Mouse (Mus musculus) gastrocnemius, postnatal 36 days (tissue): ENCODE measurements around the gene Fndc3a. TPM values are rescaled to one million over a fixed set of nuclear protein-coding genes. Genes with fewer than 3 reads are reported as not detected.

Experiments
- DNase-seq, 2 experiments: peaks; one replicate each; pipeline ENCODE4 v3.0.0; 2022
- intact Hi-C: fragments of 180-260 bp; cut with DNase I; formaldehyde crosslinking; loops from one replicate; pipeline ENCODE4 v1.15.1; 2025
- long read RNA-seq, 2 experiments: library from polyadenylated mRNA; stranded (forward); transcript quantifications; one replicate each; pipeline ENCODE4 v2.0.0; 2021
- total RNA-seq, 2 experiments: library from RNA; stranded (reverse); gene quantifications; 2 replicates each; pipeline ENCODE4 v1.2.3; 2021

Gene Fndc3a
- total RNA-seq: 1 to 10 TPM; 5.8 to 6.7 TPM
- long read RNA-seq, experiment 1, full-length matches to known transcripts: 1 of 1 reads
- long read RNA-seq, experiment 1, partial matches to known transcripts: 0 of 1 reads
- long read RNA-seq, experiment 1, other reads (novel, unspliced or antisense): 0 of 1 reads
- long read RNA-seq, experiment 2, partial matches to known transcripts: 1 of 2 reads
- long read RNA-seq, experiment 2, other reads (novel, unspliced or antisense): 1 of 2 reads

DNA sequence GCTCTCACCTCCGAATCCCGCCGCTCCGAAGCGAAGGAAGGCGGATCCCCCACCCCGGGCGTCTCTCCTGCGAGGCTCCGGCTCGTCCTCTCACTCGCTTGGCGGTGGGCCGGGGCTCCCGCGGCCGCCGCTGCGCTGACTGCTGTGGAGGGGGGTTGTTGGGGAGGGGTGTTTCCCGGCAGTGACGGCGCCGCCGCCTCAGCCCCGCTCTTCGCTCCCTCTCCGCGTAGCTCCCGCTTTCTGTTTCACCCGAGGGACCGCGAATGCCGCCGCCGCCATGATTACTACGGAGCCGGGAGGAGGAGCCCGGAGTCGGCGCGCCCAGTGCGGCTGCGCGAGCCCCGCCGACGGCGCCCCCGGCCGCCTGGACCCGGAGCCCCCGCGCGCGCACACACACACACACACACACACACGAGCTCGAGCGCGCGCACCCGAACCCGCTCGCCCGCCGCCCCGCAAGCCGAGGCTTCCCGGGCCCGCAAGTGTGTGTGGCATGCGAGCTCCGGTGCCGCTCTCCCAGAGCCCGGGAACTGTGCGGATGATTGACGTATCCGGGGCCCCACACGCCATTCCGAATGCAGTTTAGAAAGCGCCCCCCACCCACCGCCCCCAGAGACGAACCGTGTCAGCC is at the start of gene Fndc3a:
Fndc3a (minus strand) TSS at position 294 of the 631 bp plus-strand sequence.
- intact Hi-C loops: no loop called here
- peak; percentile 68 to 79 for DNase-seq

DNA sequence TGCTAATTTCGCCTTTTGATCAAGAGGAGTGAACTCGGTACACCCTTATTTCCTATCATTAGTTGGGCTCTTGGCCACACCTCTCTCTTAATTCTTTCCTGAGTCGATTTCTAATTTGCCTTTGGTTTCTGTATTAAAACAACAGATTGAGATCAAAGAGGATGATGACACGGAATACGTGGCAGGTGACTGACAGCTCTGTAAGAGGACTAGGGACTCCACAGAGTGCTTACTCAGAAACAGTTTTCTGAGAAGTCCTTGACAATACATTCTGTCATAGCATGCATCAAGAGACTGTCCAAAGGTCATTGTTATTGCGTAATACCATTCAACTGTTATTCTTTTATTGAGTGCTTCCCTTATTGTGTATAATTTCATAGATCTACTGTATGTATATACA is 43.1 kb upstream of the Fndc3a start:
- DNase-seq: no peak
- intact Hi-C loops: no loop called here

DNA sequence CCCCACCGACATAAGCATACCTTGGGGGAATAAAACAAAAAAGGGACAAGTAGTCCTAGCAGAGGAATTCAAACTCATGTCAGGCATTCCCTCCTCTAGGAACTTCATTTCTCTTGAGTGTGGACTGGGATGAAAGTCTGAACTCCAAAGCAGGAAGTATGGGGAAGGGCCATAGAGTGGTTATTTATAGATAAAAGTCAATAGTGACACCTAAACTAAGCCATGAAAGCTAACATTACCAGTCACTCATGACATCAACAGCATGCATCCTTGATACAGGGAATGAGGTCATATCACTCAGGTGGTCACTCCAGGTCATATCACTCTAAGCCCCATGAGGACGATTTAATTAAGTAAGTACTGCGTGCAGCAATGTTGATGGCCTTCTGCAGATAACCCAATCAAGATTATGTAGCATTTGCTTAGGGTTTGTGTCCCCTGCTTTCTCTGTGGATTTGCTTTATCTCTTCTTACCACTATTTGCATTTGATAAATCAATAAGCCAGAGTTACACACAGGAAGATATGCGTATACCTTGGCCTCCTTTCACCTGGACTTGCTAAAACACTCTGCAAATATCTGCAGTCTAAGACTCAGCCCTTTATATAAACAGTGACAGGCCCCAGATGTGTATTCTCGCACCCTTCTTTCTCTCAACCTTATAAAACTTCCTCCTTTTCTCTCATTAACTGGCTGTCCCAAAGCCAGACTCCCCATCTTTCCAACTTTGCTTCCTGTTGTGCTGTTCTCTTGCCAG is 40.8 kb upstream of the Fndc3a start:
- intact Hi-C loops: no loop called here
- DNase-seq: no peak

DNA sequence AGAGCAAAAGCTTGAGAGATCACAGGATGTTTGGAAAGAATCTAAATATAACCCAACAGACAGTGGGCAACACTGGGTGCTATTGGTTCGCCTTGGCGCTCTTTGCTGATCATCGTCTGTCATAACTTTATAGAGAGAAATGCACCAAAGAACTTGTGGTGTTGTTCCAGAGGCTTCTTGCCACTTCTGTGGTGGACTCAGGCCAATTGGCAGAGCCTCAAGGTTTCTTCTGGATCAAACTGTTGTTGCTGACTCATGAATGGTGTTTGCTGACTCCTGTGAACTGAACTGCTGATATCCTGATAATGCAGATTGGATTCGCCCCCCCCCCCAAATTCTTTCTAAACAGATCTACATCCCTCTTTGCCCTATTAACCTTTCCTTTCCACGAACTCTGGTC is 38.5 kb upstream of the Fndc3a start:
- no peak for DNase-seq

DNA sequence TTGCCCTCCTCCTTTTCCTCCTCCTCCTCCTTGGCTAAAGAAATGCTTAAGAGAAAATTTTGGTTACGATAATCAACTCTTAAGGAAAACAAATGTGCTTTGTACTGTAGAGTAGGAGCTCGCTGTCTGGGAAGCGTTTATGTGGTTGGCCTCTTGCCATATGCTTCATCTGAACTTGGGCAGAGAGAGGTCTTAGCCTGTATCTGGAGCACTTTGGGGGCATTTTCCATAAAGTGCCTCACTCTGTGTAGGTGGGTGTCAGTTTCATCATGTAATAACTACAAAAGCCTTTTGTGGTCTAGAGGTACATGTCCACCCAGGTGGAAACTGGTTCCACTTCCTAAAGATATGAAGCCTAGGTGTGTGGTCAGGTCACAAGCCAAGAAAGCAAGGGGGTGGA is 31.9 kb upstream of the Fndc3a start:
- intact Hi-C loops: no loop called here
- DNase-seq: no peak

More for the DNA sequence above, 38.5 kb upstream of the Fndc3a start:
- intact Hi-C loops: no loop called here

DNA sequence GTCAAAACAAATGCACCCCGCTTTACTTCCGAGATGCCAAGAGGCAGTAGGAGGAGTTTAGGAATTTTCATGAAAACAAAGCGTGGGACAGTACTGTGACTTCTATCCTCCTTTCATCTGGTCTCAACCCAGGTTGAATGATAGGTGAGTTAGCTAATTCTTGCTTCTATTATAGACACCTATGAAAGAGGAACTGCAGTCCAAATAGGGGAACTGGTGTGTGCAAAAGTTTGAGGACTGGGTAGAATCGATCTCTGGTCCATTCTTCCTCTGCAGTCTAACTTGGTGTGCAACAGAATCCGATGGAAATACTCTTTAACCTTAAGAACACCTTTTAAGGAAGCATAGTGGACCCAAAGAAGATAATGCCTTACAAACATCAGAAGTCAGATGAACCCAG is 30.5 kb upstream of the Fndc3a start:
- no peak for DNase-seq
- intact Hi-C loops: no loop called here

DNA sequence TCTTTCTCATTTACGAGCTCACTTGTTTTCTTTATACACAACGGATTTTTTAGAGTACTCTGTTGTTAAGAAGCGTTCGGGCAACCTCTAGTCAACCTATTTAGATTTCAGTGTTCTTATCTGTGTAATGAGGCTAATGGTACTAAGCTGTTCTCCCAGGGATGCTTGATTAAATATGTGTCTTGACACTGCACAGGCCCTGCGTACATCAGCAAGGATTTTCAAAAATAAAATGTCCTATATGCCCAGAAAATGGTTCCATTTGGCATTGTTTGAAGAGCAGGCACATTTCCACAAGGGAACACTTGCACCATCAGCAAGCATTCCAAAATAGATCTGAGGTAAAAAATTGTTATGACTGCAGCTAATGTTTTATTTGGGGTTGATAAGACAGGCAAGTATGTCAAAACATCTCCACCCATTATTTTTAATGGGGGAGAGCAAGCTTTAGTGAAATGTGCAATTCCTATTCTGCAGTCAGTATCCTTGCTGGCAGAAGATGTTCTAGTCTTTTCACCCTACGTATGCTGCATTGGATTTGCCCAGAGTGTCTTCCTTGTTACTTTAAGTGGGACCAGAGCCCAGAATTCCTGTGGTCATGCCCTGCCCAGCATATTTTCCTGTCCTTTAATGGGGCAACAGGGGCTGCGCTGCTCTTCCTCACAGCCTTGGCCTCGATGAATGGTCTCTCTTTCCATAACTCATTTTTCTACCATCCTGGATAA is 29.8 kb upstream of the Fndc3a start:
- intact Hi-C loops: no loop called here
- no peak for DNase-seq

DNA sequence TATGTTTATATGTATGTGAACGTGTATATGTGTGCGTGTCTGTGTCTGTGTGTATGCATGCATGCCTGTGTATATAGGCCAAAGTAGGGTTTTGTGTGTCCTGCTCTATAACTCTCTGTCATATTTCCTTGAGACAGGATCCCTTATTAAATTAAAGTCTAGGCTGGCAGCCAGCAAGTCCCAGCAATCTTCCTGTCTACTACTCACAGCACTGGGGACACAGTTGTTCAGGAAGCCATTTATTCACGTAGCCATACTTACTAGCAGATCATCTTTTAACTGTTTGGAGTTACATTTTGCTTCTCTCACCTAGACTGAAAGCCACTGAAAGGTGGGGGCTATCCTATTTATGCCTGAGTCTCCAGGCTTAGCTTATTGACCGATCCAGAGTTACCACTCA is 29.0 kb upstream of the Fndc3a start:
- intact Hi-C loops: no loop called here
- DNase-seq: no peak

DNA sequence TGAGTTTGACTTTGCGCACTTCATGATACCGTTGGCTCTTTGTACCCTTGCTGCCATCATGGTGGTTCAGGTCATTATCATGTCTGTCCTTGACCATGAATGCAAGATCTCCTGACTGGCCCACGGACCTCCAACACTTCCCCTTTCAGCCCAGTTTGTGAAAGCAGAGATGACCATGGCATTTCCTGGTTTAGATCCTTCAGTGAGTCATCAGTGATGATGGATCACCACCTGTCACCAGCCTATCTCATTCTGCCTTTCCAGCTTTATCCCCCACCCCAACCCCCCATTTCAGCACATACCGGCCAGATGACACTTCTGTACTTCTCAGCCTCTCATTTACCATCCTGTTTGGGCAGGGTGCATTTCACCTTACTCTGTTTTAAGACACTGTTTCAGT is 28.4 kb upstream of the Fndc3a start:
- no peak for DNase-seq
- intact Hi-C loops: no loop called here

DNA sequence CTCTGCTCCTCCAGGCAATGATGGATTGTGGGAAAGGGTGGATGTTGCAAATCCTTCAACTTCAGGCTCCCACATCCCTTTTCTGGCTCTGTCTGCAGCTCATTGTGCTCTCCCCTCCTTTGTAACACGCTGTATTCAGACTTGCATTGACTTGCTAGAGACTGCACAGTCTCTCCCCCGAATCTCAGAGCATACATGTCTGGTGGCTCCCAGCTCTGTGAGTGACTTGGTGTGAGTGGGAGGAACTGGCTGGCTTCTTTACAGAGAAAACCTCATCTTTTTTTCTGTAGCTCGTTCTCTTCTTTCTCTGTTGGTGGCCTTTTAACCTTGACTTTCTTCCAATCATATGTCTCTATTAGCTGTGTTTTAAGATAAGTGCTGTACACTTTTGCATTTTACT is 16.1 kb upstream of the Fndc3a start:
- intact Hi-C loops: no loop called here
- DNase-seq: no peak

DNA sequence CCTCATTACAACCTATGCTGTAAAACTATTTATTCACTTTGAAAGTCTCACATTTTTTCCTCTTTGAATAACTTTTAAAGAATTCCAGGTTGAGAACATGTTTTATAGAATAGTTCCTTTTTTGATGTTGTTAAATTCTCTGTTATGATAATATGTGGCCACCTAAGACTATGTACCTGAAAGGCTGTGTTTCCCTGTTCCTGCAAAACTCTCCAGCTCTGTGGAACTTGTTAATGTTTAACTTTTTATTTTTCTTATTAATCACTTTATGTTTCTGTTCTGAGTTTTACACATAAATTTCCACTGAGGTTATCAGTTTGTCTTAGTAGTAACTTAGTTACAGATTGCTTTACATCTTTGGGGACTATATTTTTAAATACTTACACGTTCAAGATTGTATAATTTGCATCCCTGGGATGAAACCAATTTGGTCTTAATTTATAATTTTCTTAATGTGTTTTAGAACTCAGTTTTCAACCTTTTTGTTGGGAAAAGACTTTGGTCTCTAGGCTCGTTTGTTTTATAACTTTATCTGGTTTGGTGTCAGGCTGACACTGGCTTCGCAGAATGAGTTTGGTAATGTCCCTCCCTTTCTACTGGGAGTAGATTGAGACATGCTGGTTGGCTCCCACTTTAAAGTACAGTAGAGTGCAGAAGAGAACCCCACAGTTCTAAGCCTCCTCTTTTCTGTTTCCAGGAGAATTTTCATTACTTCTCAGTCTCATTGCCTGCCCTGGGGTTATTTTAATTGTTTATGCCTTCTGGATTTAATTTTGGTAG is 12.7 kb upstream of the Fndc3a start:
- intact Hi-C loops: no loop called here

DNA sequence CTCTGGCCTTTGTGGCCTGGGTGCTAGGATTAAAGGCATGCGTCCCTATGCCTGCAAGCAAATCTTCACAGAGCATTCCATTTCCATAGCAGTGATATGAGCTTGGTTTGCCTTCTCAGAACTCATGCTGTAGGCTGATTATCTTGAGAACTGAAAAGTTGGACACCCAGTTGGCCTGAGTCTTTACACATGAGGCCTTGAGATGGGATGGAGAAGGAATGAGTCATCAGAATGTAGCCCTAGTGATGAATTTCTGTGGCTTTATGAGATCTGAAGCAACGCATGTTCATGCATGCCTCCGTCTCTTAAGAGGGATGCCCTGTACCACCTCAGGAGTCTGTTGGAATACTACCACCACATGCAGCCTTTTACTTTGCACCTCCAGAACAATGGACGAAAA is 6.4 kb upstream of the Fndc3a start:
- DNase-seq: no peak

More for the DNA sequence above, 12.7 kb upstream of the Fndc3a start:
- DNase-seq: no peak

DNA sequence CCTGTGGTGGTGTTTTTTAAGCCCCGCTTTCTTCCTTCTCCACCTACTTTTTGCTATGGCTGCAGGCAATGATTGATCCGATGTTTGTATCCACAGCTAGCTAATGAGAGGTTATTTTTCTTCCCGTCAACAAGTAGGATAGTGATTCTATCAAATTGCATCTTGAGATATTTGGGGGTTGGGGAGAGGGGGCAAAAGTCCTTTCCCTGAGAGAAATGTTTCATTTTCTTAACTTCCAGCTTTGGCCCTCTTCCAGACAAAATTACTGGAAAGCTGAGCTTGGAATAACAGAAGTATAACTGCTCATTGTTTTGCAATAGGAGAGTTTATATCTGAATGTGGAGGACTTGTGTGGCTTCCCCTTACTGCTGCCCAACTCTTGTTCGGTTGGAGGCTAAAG is 1.3 kb upstream of the Fndc3a start:
- DNase-seq: no peak
- intact Hi-C loops: no loop called here

More for the DNA sequence above, 6.4 kb upstream of the Fndc3a start:
- intact Hi-C loops: no loop called here

DNA sequence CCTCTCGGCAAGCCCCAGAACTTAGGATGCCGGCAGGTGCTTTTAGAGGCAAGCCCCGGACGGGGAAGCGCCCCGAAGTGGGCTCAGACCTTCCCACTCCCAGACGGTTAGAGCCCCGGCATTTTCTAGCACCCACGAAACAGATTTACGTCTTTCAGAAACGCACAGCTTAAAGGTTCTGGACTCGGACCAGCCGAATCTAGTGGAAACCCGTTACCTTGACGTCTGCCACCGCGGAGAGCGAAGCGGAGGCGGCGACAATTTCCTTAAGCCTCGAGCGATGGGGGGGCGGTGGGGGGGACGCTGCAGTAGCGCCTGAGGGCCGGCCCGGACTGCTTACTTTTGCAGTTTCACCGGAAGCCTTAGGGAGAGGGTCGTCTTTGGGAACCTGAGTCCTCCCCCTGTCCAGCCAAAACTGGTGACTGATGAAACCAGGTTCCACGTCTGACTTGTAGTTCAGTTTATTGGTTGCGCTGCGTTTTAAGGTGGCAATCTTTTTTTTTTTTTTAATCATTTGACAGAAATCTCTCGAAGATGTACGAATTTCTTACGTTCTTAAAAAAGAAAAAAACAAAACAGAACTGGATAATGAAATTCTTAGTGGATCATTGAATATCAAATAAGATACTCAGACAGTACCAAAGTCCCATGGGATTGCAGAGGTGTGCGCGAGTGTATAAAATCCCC is 681 bp upstream of the Fndc3a start:
- intact Hi-C loops: no loop called here

DNA sequence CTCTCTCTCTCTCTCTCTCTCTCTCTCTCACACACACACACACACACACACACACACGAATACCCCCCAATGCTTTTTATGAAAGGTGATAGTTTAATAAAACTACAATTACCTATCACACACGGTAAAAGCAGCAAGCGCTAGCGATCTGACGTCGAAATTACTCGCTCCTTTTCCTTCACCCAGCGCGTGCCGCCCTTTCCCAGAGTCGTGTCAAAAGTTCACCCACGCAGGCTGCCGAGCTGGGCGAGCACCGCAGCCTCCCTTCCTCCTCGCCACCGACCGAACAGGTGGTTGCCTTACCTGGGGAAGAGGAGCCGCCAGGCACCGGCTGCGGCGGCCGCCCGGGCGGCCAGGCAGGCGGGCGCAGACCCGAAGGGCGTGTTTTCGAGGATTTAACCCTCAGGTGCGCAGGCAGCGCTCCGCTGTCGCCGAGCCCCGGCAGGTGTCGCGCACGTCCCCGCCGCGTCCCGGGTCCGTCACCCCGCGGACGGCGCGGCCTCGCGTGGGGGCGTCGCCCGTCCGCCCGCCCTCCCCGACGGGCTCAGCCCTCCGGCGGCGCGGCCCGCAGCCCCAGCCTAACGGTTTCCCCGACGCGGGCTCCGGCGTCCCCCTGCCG is 603 bp downstream of the Fndc3a start:
- DNase-seq: no peak
- intact Hi-C loops: no loop called here

More for the DNA sequence above, 681 bp upstream of the Fndc3a start:
- no peak for DNase-seq

DNA sequence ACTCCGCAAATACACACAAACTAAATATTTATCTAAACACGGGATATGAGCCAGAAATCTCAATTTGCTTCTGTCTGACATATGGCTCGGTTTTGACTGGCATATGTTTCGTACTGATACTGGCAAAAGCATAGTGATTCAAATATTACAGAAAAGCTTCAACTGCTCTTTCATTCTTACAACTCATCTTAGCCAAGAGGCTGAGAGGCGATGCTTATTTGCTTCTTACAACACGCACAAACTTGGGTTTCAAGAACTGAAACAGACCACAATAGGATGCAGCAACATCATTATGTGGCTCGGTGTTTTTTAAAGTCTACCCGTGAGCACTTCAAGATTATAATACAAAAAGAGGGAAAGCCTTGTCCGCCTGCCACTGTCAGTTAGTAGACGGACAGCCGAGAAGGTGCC is 1.2 kb downstream of the Fndc3a start:
- intact Hi-C loops: no loop called here

DNA sequence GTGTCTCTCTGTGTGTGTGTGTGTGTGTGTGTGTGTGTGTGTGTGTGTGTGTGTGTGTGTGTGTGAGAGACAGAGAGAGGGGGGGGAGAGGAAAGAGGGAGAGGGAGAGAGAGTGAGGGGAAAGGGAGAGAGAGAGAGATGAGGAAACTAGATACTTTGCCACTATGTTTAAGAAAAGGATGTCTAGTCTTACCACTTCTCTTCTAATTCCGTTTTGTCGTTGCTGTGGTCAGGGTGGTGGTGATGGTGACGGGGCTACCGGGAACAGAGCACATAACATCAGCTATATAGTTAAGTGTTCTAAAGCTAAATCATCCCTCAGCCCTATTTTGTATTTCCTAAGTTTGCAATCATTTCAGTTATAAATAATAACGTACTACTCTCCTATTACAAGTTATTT is 9.7 kb downstream of the Fndc3a start:
- DNase-seq: no peak
- intact Hi-C loops: no loop called here

More for the DNA sequence above, 1.2 kb downstream of the Fndc3a start:
- DNase-seq: no peak

DNA sequence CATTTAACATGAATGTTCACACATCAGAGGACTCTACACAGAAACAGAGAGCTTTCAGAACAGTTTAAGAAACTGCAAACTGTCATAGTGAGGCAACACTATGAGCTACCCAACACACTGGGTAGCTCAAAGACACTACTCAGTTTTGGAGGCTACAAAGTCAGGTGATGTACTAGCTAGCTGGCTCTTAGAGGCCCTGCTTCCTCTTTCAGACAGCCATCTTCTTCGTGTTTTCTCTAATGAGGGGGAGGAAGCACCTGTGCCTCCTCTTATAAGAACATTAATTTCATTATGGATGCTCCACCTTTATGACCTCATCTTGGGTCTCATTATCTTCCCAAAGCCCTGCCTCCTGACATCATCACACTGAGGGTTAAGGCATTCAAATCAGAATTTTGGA is 18.4 kb downstream of the Fndc3a start:
- intact Hi-C loops: no loop called here
- no peak for DNase-seq

DNA sequence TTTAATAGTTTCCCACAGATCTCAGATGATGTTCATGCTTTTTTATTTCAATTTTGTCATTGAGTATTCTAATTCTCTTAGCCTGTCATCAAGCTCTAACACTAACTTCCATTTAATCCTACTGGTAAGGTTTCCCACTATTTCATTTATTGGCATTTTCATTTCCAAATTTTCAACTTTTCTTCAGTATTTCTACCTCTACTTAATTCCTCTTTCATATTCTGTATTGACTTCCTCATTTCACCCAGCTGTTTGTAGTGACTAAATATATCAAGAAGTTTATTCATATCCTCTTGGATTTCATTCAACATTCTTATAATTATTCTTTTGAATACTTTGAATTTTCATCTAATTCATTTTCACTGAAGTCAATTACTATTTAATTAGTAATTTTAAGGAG is 20.3 kb downstream of the Fndc3a start:
- intact Hi-C loops: no loop called here
- no peak for DNase-seq
